8 mouse cellular contexts compared by ENCODE assay signal in the genomic region with DNA sequence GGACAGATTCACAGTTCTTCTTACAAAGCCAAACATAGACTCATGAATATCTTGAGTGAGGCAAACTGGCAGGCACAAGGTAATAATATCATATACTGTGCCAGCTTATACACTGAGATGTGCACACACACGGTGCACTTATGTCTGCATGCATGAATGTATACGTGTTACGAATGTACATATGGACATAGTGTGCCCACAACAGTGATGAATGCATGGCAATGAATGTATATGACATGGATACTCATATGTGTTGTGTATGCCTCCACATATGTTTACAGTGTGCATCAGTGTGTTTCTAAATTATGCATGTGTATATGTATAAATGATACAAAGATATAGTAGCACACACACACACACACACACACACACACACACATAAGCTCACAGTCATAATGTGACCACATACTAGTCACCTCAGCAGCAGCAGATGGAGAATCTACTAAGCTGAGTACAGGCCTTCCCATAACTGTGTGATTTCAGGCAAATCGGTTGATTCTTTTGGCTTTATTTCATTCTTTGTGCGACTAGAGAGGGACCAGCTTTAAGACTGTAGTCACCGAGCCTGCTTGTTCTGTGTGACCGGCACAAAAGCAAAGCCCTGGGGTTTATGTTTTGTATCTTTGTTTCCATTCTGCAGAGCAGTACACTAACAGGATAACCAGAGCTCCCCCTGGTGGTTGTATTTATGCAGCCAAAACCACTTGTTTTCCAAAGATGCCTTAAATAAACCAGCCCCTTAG.
A peak's percentile ranks its signal among the peaks of the same experiment; 100 is the strongest.
DNase-seq lines count a peak whose midpoint lies in the region; ATAC-seq and TF ChIP-seq lines count a peak whose summit lies in the region.

No protein-coding gene starts in this region.

- no peaks in the 10 kb centered on the region for H3K4me1 ChIP-seq in G1E (ENCODE audit: insufficient read depth, low read depth, low read length)
- no peaks in the 10 kb centered on the region for H3K4me1 ChIP-seq in forebrain, embryonic 14.5 days (ENCODE audit: control insufficient read depth, insufficient read depth, low read length)
- H3K4me1 ChIP-seq in heart, postnatal 0 days (ENCODE audit: control insufficient read depth, insufficient read depth): peaks cover 11% of the 10 kb centered on the region
- H3K4me1 ChIP-seq in liver, embryonic 12.5 days: no peaks in the 10 kb centered on the region
- no peaks in the 10 kb centered on the region for H3K4me1 ChIP-seq in neural tube, embryonic 14.5 days (ENCODE audit: control insufficient read depth, insufficient read depth, low read length)

- H3K4me2 ChIP-seq in forebrain, embryonic 14.5 days (ENCODE audit: low read length): no peak overlapping the region
- no peak overlapping the region for H3K4me2 ChIP-seq in heart, postnatal 0 days (ENCODE audit: low read depth, low read length)
- no peak overlapping the region for H3K4me2 ChIP-seq in liver, embryonic 12.5 days
- H3K4me2 ChIP-seq in neural tube, embryonic 14.5 days (ENCODE audit: low read depth, low read length): no peak overlapping the region

- TF ChIP-seq CTCF in G1E (IDR thresholded peaks at IDR 0.05; ENCODE audit: low read depth, low read length): peak; percentile 41
- peak; percentile 76 for TF ChIP-seq CTCF in heart, postnatal 0 days (IDR thresholded peaks at IDR 0.05; ENCODE audit: low read depth)

- TF ChIP-seq EP300 in heart, postnatal 0 days (IDR thresholded peaks at IDR 0.05; ENCODE audit: low read depth): no peak

- ATAC-seq in G1E (ENCODE audit: extremely low read depth, insufficient number of reproducible peaks, low FRiP score, poor library complexity, severe bottlenecking): no peak
- peak; percentile 93 for ATAC-seq in forebrain, embryonic 14.5 days
- ATAC-seq in heart, postnatal 0 days (ENCODE audit: insufficient read depth, low read depth): peak; percentile 62
- ATAC-seq in liver, embryonic 12.5 days: peak; percentile 24; the same call in 1 of the 2 replicates
- peak; percentile 93 for ATAC-seq in neural tube, embryonic 14.5 days (ENCODE audit: low read depth)

- peak; percentile 6 for DNase-seq in G1E (ENCODE audit: low spot score)
- peak; percentile 48 for DNase-seq in c-Kit-negative CD71-positive TER-119-positive erythroid progenitor cells, embryonic 14.5 days (ENCODE audit: low read depth, low spot score)
- peak; percentile 95 for DNase-seq in forebrain, embryonic 14.5 days (ENCODE audit: low spot score)
- DNase-seq in heart, postnatal 0 days (ENCODE audit: low spot score): peak; percentile 61
- DNase-seq in kidney, postnatal 25 days: peak; percentile 58 to 85
- DNase-seq in urinary bladder, postnatal 36 days (ENCODE audit: low spot score in 2 of 2): peak; percentile 10 to 30

- WGBS in forebrain, embryonic 14.5 days: 41% methylated on average over 7 of the region's 7 CpGs
- 38% methylated on average over 7 of the region's 7 CpGs for WGBS in heart, postnatal 0 days
- 33% methylated on average over 7 of the region's 7 CpGs for WGBS in liver, embryonic 12.5 days (ENCODE audit: insufficient replicate concordance)
- 43% methylated on average over 7 of the region's 7 CpGs for WGBS in neural tube, embryonic 14.5 days

- no peaks in the 10 kb centered on the region for H3K27me3 ChIP-seq in G1E (ENCODE audit: insufficient read depth, low read length)
- 0 out of 2 replicates have a peak, but pooled peaks cover 9% of the 10 kb centered on the region for H3K27me3 ChIP-seq in forebrain, embryonic 14.5 days (replicated peaks; ENCODE audit: control insufficient read depth, insufficient read depth, low read length)
- no peaks in the 10 kb centered on the region for H3K27me3 ChIP-seq in heart, postnatal 0 days (ENCODE audit: control insufficient read depth, insufficient read depth, low read length)
- 0 out of 2 replicates have a peak, but pooled peaks cover 3% of the 10 kb centered on the region for H3K27me3 ChIP-seq in liver, embryonic 12.5 days (replicated peaks)
- H3K27me3 ChIP-seq in neural tube, embryonic 14.5 days (ENCODE audit: control insufficient read depth, insufficient read depth, low read length): no peaks in the 10 kb centered on the region

- H3K36me3 ChIP-seq in G1E (replicated peaks): no peaks in the 10 kb centered on the region
- no peaks in the 10 kb centered on the region for H3K36me3 ChIP-seq in forebrain, embryonic 14.5 days (ENCODE audit: control insufficient read depth, insufficient read depth, low read length)
- no peaks in the 10 kb centered on the region for H3K36me3 ChIP-seq in heart, postnatal 0 days (replicated peaks; ENCODE audit: control insufficient read depth, insufficient read depth, low read length)
- H3K36me3 ChIP-seq in liver, embryonic 12.5 days: no peaks in the 10 kb centered on the region
- H3K36me3 ChIP-seq in neural tube, embryonic 14.5 days (ENCODE audit: control insufficient read depth, insufficient read depth, low read length): no peaks in the 10 kb centered on the region

- H3K9me3 ChIP-seq in G1E (replicated peaks): no peaks in the 10 kb centered on the region
- H3K9me3 ChIP-seq in forebrain, embryonic 14.5 days (replicated peaks; ENCODE audit: control insufficient read depth, low read length): no peaks in the 10 kb centered on the region
- H3K9me3 ChIP-seq in heart, postnatal 0 days (replicated peaks; ENCODE audit: control insufficient read depth, low read length): no peaks in the 10 kb centered on the region
- no peaks in the 10 kb centered on the region for H3K9me3 ChIP-seq in liver, embryonic 12.5 days (replicated peaks)
- H3K9me3 ChIP-seq in neural tube, embryonic 14.5 days (ENCODE audit: control insufficient read depth, low read length): no peaks in the 10 kb centered on the region

- H3K27ac ChIP-seq in forebrain, embryonic 14.5 days (ENCODE audit: low read depth, low read length): no peak overlapping the region
- H3K27ac ChIP-seq in heart, postnatal 0 days (ENCODE audit: low read depth): no peak overlapping the region
- H3K27ac ChIP-seq in liver, embryonic 12.5 days: no peak overlapping the region
- no peak overlapping the region for H3K27ac ChIP-seq in neural tube, embryonic 14.5 days (ENCODE audit: low read depth, low read length)

- no peak overlapping the region for H3K4me3 ChIP-seq in G1E (ENCODE audit: low read depth, low read length)
- no peak overlapping the region for H3K4me3 ChIP-seq in forebrain, embryonic 14.5 days (ENCODE audit: low read depth, low read length)
- H3K4me3 ChIP-seq in heart, postnatal 0 days (ENCODE audit: low read depth, low read length): no peak overlapping the region
- no peak overlapping the region for H3K4me3 ChIP-seq in liver, embryonic 12.5 days
- H3K4me3 ChIP-seq in neural tube, embryonic 14.5 days (ENCODE audit: low read depth, low read length): no peak overlapping the region

- H3K9ac ChIP-seq in forebrain, embryonic 14.5 days (ENCODE audit: low read length): no peak overlapping the region
- H3K9ac ChIP-seq in heart, postnatal 0 days (replicated peaks; ENCODE audit: low read depth, low read length): no peak overlapping the region
- no peak overlapping the region for H3K9ac ChIP-seq in liver, embryonic 12.5 days
- no peak overlapping the region for H3K9ac ChIP-seq in neural tube, embryonic 14.5 days (replicated peaks; ENCODE audit: low read depth, low read length)

Comparison
In these comparisons a context has a peak if more than half of its experiments do, and no peak if none do; other contexts are left out.
1. DNase-seq: peak in every context shown above with its lines; median percentile 95 in forebrain, embryonic 14.5 days; 72 in kidney, postnatal 25 days; 61 in heart, postnatal 0 days; 48 in c-Kit-negative CD71-positive TER-119-positive erythroid progenitor cells, embryonic 14.5 days; 20 in urinary bladder, postnatal 36 days; 6 in G1E.